Mouse (Mus musculus) testis, postnatal 10 days (tissue): ENCODE measurements around the gene Sprn.

ENCODE experiments used
- DNase-seq: peaks from one replicate; pipeline ENCODE4 v3.0.0; 2021; ENCODE audit warnings: low spot score

Gene Sprn

GRCm38 (mm10) chr7:140101498-140101897 is 53.2 kb downstream of the Sprn start:
- no peak for DNase-seq
